Mouse (Mus musculus): ENCODE measurements around the gene Hykk.
"Not testable (repeated sequence)": the region's sequence is repeated elsewhere in the genome, so short reads cannot be mapped to it uniquely, and the experiment has no call there.

The Hykk gene

GRCm38 (mm10) chr9:54917010-54917677 is at the start of gene Hykk:
TSS of gene Hykk (plus strand) at chr9:54917283.
- peak; percentile 89 for DNase-seq (ENCODE audit: low read depth)

- DNase-seq (ENCODE audit: low read depth): no peak
Measured at GRCm38 (mm10) chr9:54878759-54879158, 38.3 kb upstream of the Hykk start.

- no peak for DNase-seq (ENCODE audit: low read depth)
Measured at GRCm38 (mm10) chr9:54892111-54892510, 25.0 kb upstream of the Hykk start.

GRCm38 (mm10) chr9:54897097-54897496 is 20.0 kb upstream of the Hykk start:
- peak; percentile 17 for DNase-seq (ENCODE audit: low read depth)

GRCm38 (mm10) chr9:54909446-54909845 is 7.6 kb upstream of the Hykk start:
- no peak for DNase-seq (ENCODE audit: low read depth)

GRCm38 (mm10) chr9:54915576-54915975 is 1.5 kb upstream of the Hykk start:
- DNase-seq (ENCODE audit: low read depth): no peak

- no peak for DNase-seq (ENCODE audit: low read depth)
Measured at GRCm38 (mm10) chr9:54916401-54916800, 682 bp upstream of the Hykk start.

- DNase-seq (ENCODE audit: low read depth): no peak
Measured at GRCm38 (mm10) chr9:54918191-54918590, 1.1 kb downstream of the Hykk start.

GRCm38 (mm10) chr9:54918781-54919180 is 1.7 kb downstream of the Hykk start:
- DNase-seq (ENCODE audit: low read depth): no peak

GRCm38 (mm10) chr9:54919946-54920345 is 2.9 kb downstream of the Hykk start:
- DNase-seq (ENCODE audit: low read depth): no peak

- DNase-seq (ENCODE audit: low read depth): no peak
Measured at GRCm38 (mm10) chr9:54930741-54931140, 13.7 kb downstream of the Hykk start.

GRCm38 (mm10) chr9:54931765-54932164 is 14.7 kb downstream of the Hykk start:
- DNase-seq (ENCODE audit: low read depth): no peak

GRCm38 (mm10) chr9:54932379-54932778 is 15.3 kb downstream of the Hykk start:
- DNase-seq (ENCODE audit: low read depth): no peak

- DNase-seq (ENCODE audit: low read depth): no peak
Measured at GRCm38 (mm10) chr9:54942071-54942470, 25.0 kb downstream of the Hykk start.

GRCm38 (mm10) chr9:54944467-54944866 is 27.4 kb downstream of the Hykk start:
- DNase-seq (ENCODE audit: low read depth): no peak

- no peak for DNase-seq (ENCODE audit: low read depth)
Measured at GRCm38 (mm10) chr9:54946256-54946655, 29.2 kb downstream of the Hykk start.

- no peak for DNase-seq (ENCODE audit: low read depth)
Measured at GRCm38 (mm10) chr9:54949465-54949864, 32.4 kb downstream of the Hykk start.

- not testable (repeated sequence) for DNase-seq (ENCODE audit: low read depth)
Measured at GRCm38 (mm10) chr9:54950162-54950561, 33.1 kb downstream of the Hykk start.

- DNase-seq (ENCODE audit: low read depth): peak; percentile 97
Measured at GRCm38 (mm10) chr9:54950575-54951321, 33.7 kb downstream of the Hykk start, which contains the start of the genes Psma4 and AY074887. TSS of gene Psma4 (plus strand) at chr9:54950790. TSS of gene AY074887 (minus strand) at chr9:54950998.

- no peak for DNase-seq (ENCODE audit: low read depth)
Measured at GRCm38 (mm10) chr9:54961059-54961458, 44.0 kb downstream of the Hykk start.

- DNase-seq (ENCODE audit: low read depth): no peak
Measured at GRCm38 (mm10) chr9:54963669-54964068, 46.6 kb downstream of the Hykk start.

GRCm38 (mm10) chr9:54969972-54970637 is 53.0 kb downstream of the Hykk start:
- no peak for DNase-seq (ENCODE audit: low read depth)

GRCm38 (mm10) chr9:54980674-54981073 is 63.6 kb downstream of the Hykk start, which contains the start of gene Chrna5:
TSS of gene Chrna5 (plus strand) at chr9:54980880.
- DNase-seq (ENCODE audit: low read depth): no peak

Data from naive thymus-derived CD4-positive, alpha-beta T cell, adult 2 months (primary cell).